Mouse (Mus musculus) bone marrow, adult 2 months (tissue): Measurements from ENCODE around the gene Pla2g12b.

Experiments
- CTCF ChIP-seq: fragments of 200-500 bp; IDR thresholded peaks from 2 replicates; pipeline ENCODE4 v1.5.1; 2011; ENCODE audit warnings: low read length, control low read depth; ENCODE audit not compliant: control insufficient read depth, insufficient read depth
- POLR2A ChIP-seq: fragments of 200-500 bp; IDR thresholded peaks from 2 replicates; pipeline ENCODE4 v1.6.1; 2011; ENCODE audit warnings: low read depth, mild to moderate bottlenecking, control low read depth, low read length, borderline replicate concordance; ENCODE audit not compliant: control insufficient read depth

GRCm38 (mm10) chr10:59403793-59404149, 311 bp downstream of the Pla2g12b start:
- no peak for TF ChIP-seq CTCF
- TF ChIP-seq POLR2A: no peak
